Mouse (Mus musculus): ENCODE data around the gene Lhfp.

The Lhfp gene

GRCm38 (mm10) chr3:53042240-53042567 lies 876 bp downstream of the Lhfp start:
- no peak for DNase-seq (ENCODE audit: low spot score)

GRCm38 (mm10) chr3:53043206-53043780 lies 2.0 kb downstream of the Lhfp start:
- no peak for DNase-seq (ENCODE audit: low spot score)

GRCm38 (mm10) chr3:53044238-53044637 lies 2.9 kb downstream of the Lhfp start:
- DNase-seq (ENCODE audit: low spot score), result no peak

- DNase-seq (ENCODE audit: low spot score), result no peak
These were observed 3.5 kb downstream of the Lhfp start for GRCm38 (mm10) chr3:53044682-53045299.

GRCm38 (mm10) chr3:53045697-53046096 lies 4.4 kb downstream of the Lhfp start:
- no peak for DNase-seq (ENCODE audit: low spot score)

- DNase-seq (ENCODE audit: low spot score), result no peak
These were observed 5.0 kb downstream of the Lhfp start for GRCm38 (mm10) chr3:53046371-53046770.

GRCm38 (mm10) chr3:53052385-53052784 lies 11.1 kb downstream of the Lhfp start:
- DNase-seq (ENCODE audit: low spot score), result no peak

- DNase-seq (ENCODE audit: low spot score), result no peak
These were observed 15.1 kb downstream of the Lhfp start for GRCm38 (mm10) chr3:53056430-53056829.

- DNase-seq (ENCODE audit: low spot score), result no peak
These were observed 18.6 kb downstream of the Lhfp start for GRCm38 (mm10) chr3:53059959-53060358.

- no peak for DNase-seq (ENCODE audit: low spot score)
These were observed 22.3 kb downstream of the Lhfp start for GRCm38 (mm10) chr3:53063423-53064147.

GRCm38 (mm10) chr3:53065267-53066094 lies 24.2 kb downstream of the Lhfp start:
- DNase-seq (ENCODE audit: low spot score), result no peak

- DNase-seq (ENCODE audit: low spot score), result no peak
These were observed 24.7 kb downstream of the Lhfp start for GRCm38 (mm10) chr3:53066095-53066372.

- no peak for DNase-seq (ENCODE audit: low spot score)
These were observed 27.1 kb downstream of the Lhfp start for GRCm38 (mm10) chr3:53068399-53068798.

GRCm38 (mm10) chr3:53074264-53074663 lies 32.9 kb downstream of the Lhfp start:
- no peak for DNase-seq (ENCODE audit: low spot score)

- DNase-seq (ENCODE audit: low spot score), result no peak
These were observed 33.4 kb downstream of the Lhfp start for GRCm38 (mm10) chr3:53074761-53075160.

- DNase-seq (ENCODE audit: low spot score), result no peak
These were observed 39.0 kb downstream of the Lhfp start for GRCm38 (mm10) chr3:53080286-53080685.

GRCm38 (mm10) chr3:53080710-53081109 lies 39.4 kb downstream of the Lhfp start:
- DNase-seq (ENCODE audit: low spot score), result no peak

GRCm38 (mm10) chr3:53083717-53084116 lies 42.4 kb downstream of the Lhfp start:
- DNase-seq (ENCODE audit: low spot score), result no peak

- DNase-seq (ENCODE audit: low spot score), result no peak
These were observed 43.5 kb downstream of the Lhfp start for GRCm38 (mm10) chr3:53084806-53085205.

- DNase-seq (ENCODE audit: low spot score), result no peak
These were observed 45.3 kb downstream of the Lhfp start for GRCm38 (mm10) chr3:53086481-53087155.

GRCm38 (mm10) chr3:53087156-53087805 lies 46.0 kb downstream of the Lhfp start:
- DNase-seq (ENCODE audit: low spot score), result no peak

GRCm38 (mm10) chr3:53089921-53090320 lies 48.6 kb downstream of the Lhfp start:
- no peak for DNase-seq (ENCODE audit: low spot score)

Measured in ovary, postnatal 36 days (tissue).